21 mouse cellular contexts compared by ENCODE assay signal in the genomic region with DNA sequence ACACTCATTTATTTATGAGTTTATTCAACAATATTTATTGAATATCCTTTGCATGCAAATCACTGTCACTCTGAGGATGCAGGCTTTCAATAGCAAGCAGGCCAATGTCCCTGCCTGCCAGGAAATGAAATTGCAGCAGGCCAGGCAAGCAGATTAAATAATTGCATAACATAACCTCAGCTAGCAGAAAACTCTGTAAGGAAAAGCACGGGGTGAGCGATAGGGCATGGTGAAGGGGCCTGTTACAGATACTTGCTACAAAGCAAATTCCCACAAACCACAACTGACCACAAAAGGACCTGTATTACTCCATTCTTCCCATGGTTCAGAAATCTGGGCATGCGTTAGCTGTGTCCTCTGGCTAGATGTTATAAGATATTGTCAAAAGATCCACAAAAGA.
A peak's percentile ranks its signal among the peaks of the same experiment; 100 is the strongest.
DNase-seq lines count a peak whose midpoint lies in the region; ATAC-seq and TF ChIP-seq lines count a peak whose summit lies in the region.
"Had no signal": no experiment of that assay in that cellular context is flagged by ENCODE, and none has a peak within 500 bp of the region (broad histone marks: within the 10 kb centered on the region; RNA-seq: fewer than 3 reads in every experiment).

No protein-coding gene starts in this region.

- no peak overlapping the region for H3ac ChIP-seq in C2C12 (ENCODE audit: control insufficient read depth, insufficient read length, low read depth)

- no peak overlapping the region for H3K4me3 ChIP-seq in C2C12 (ENCODE audit: insufficient read depth, poor library complexity, severe bottlenecking)
- H3K4me3 ChIP-seq: embryonic facial prominence, embryonic 13.5 days; hindbrain, embryonic 10.5 days had no signal

- peak; percentile 71 for ATAC-seq in megakaryocyte progenitor cell, adult 5-6 weeks (replicated peaks; ENCODE audit: poor library complexity)
- no peak for ATAC-seq in erythroblast, adult 5-6 weeks (replicated peaks; ENCODE audit: low FRiP score, poor library complexity, severe bottlenecking)
- ATAC-seq: forebrain, embryonic 14.5 days; hindbrain, postnatal 0 days; inflammation-experienced regulatory T-cells, adult 6 months; intestine, embryonic 16.5 days had no signal

- intact Hi-C loops in heart, postnatal 36 days (cut with DNase I), result no loop called here

- no peaks in the 10 kb centered on the region for H3K27me3 ChIP-seq in C2C12 (ENCODE audit: control insufficient read depth, insufficient read depth, insufficient read length)
- H3K27me3 ChIP-seq: embryonic facial prominence, embryonic 13.5 days had no signal

- no peaks in the 10 kb centered on the region for H3K36me3 ChIP-seq in C2C12 (ENCODE audit: control insufficient read depth, insufficient read depth)
- H3K36me3 ChIP-seq: embryonic facial prominence, embryonic 13.5 days; hindbrain, embryonic 10.5 days had no signal

- DNase-seq in heart, adult 11 months, result peak; percentile 55
- no peak for DNase-seq in heart, postnatal 36 days
- DNase-seq in adipocyte (ENCODE audit: low spot score), result peak; percentile 21
- no peak for DNase-seq in left cerebral cortex, adult 11 months (ENCODE audit: low spot score)
- no peak for DNase-seq in lung, postnatal 10 days
- DNase-seq: adrenal gland, postnatal 10 days; adrenal gland, postnatal 36 days; cerebellum, adult 18-20 months; cerebellum, adult 9-10 months; cerebellum, postnatal 14 days; gastrocnemius, postnatal 25 days; kidney, adult 18-20 months had no signal

- TF ChIP-seq CTCF in C2C12 (IDR thresholded peaks at IDR 0.05; ENCODE audit: control insufficient read depth, insufficient read depth, insufficient read length), result no peak

- H3K79me2 ChIP-seq in C2C12 (ENCODE audit: control insufficient read depth, insufficient read depth), result no peaks in the 10 kb centered on the region

- no peaks in the 10 kb centered on the region for H3K79me3 ChIP-seq in C2C12 (ENCODE audit: low read depth)

TF ChIP-seq in C2C12, 6 proteins besides CTCF, POLR2A, EP300 and RAD21:
- TF ChIP-seq CEBPB (IDR thresholded peaks at IDR 0.05; ENCODE audit: low read depth), result peak; percentile 13
- no peak for TF ChIP-seq FOSL1 (IDR thresholded peaks at IDR 0.05; ENCODE audit: insufficient read depth, low read length, poor library complexity, severe bottlenecking)
TF ChIP-seq in C2C12: peak in this region for 1.

Comparison
In these comparisons a context has a peak if more than half of its experiments do, and no peak if none do; other contexts are left out.
1. DNase-seq: peak in heart, adult 11 months (single experiment) and adipocyte (single experiment); none in heart, postnatal 36 days (0 of 2), left cerebral cortex, adult 11 months (single experiment) and lung, postnatal 10 days (single experiment).